Mouse (Mus musculus) myocyte (in vitro differentiated cells): ENCODE measurements around the gene Gstt4. TPM values are rescaled to one million over a fixed set of nuclear protein-coding genes. Genes with fewer than 3 reads are reported as not detected.
A peak's percentile ranks its signal among the peaks of the same experiment; 100 is the strongest.

Source experiments
- H3K27me3 ChIP-seq: one replicate; pipeline ENCODE4 v1.6.1; 2011; ENCODE audit not compliant: control insufficient read depth, insufficient read depth, insufficient read length
- H3K36me3 ChIP-seq: one replicate; pipeline ENCODE4 v1.6.1; 2011; ENCODE audit not compliant: control insufficient read depth, insufficient read depth
- H3K4me2 ChIP-seq: one replicate; pipeline ENCODE4 v1.6.1; 2011; ENCODE audit warnings: low read depth, control low read depth
- H3K4me3 ChIP-seq: one replicate; pipeline ENCODE4 v1.5.1; 2011; ENCODE audit warnings: mild to moderate bottlenecking, control low read depth, moderate library complexity
- H3K79me2 ChIP-seq: one replicate; pipeline ENCODE4 v1.6.1; 2011; ENCODE audit not compliant: control insufficient read depth, insufficient read depth
- H3ac ChIP-seq: one replicate; pipeline ENCODE4 v1.6.1; 2011; ENCODE audit not compliant: control insufficient read depth, insufficient read length
- CEBPB ChIP-seq: IDR thresholded peaks from 2 replicates; pipeline ENCODE4 v1.6.1; 2011; ENCODE audit warnings: mild to moderate bottlenecking, moderate library complexity; ENCODE audit not compliant: poor library complexity, insufficient read depth, severe bottlenecking
- E2F4 ChIP-seq: IDR thresholded peaks from one replicate; pipeline ENCODE4 v1.6.1; 2011; ENCODE audit warnings: mild to moderate bottlenecking, control low read depth, moderate library complexity; ENCODE audit not compliant: insufficient read depth
- MAX ChIP-seq: IDR thresholded peaks from one replicate; pipeline ENCODE4 v1.6.1; 2011; ENCODE audit warnings: low read depth, mild to moderate bottlenecking, control low read depth
- MYOD1 ChIP-seq, 3 experiments: IDR thresholded peaks; one replicate each; pipeline ENCODE4 v1.6.1; 2011; ENCODE audit warnings: control low read depth in 2 of 3, low read depth in 2 of 3, mild to moderate bottlenecking in 2 of 3, moderate library complexity in 1 of 3; ENCODE audit not compliant: insufficient read length in 2 of 3, control insufficient read depth in 1 of 3
- MYOG ChIP-seq, 3 experiments: IDR thresholded peaks; one replicate each; pipeline ENCODE4 v1.6.1; 2011; ENCODE audit warnings: control low read depth in 2 of 3, low read depth in 2 of 3, mild to moderate bottlenecking in 2 of 3; ENCODE audit not compliant: insufficient read length in 2 of 3, control insufficient read depth in 1 of 3, insufficient read depth in 1 of 3
- POLR2A ChIP-seq: IDR thresholded peaks from one replicate; pipeline ENCODE4 v1.6.1; 2011; ENCODE audit warnings: low read depth, mild to moderate bottlenecking, control low read depth, moderate library complexity; ENCODE audit not compliant: insufficient read length
- POLR2AphosphoS2 ChIP-seq: IDR thresholded peaks from one replicate; pipeline ENCODE4 v1.6.1; 2011; ENCODE audit warnings: low read depth, control low read depth; ENCODE audit not compliant: insufficient read length
- REST ChIP-seq: IDR thresholded peaks from one replicate; pipeline ENCODE4 v1.6.1; 2011; ENCODE audit warnings: mild to moderate bottlenecking, control low read depth, moderate library complexity; ENCODE audit not compliant: insufficient read depth, insufficient read length
- SRF ChIP-seq: IDR thresholded peaks from one replicate; pipeline ENCODE4 v1.6.1; 2011; ENCODE audit warnings: low read depth; ENCODE audit not compliant: control insufficient read depth, insufficient read length
- TCF12 ChIP-seq: IDR thresholded peaks from one replicate; pipeline ENCODE4 v1.6.1; 2011; ENCODE audit warnings: mild to moderate bottlenecking, control low read depth; ENCODE audit not compliant: poor library complexity, insufficient read depth, severe bottlenecking
- TCF3 ChIP-seq: IDR thresholded peaks from one replicate; pipeline ENCODE4 v1.6.1; 2011; ENCODE audit warnings: low read depth, control low read depth; ENCODE audit not compliant: insufficient read length
- USF1 ChIP-seq: IDR thresholded peaks from one replicate; pipeline ENCODE4 v1.6.1; 2011; ENCODE audit warnings: low read depth, mild to moderate bottlenecking, control low read depth, moderate library complexity
- polyA plus RNA-seq: library from polyadenylated mRNA; unstranded; fragments of >200 nt; fragmentation: generic; extraction: Trizol; gene quantifications from one replicate; pipeline ENCODE4 v1.2.1, GENCODE M21; 2012; ENCODE audit warnings: missing spikeins

Gstt4 gene
- polyA plus RNA-seq, 1 experiment, result not detected

- peak overlapping the region; percentile 70 for H3K4me2 ChIP-seq
These were observed 35.3 kb upstream of the Gstt4 start for GRCm38 (mm10) chr10:75857598-75857997.

GRCm38 (mm10) chr10:75856976-75857375 lies 34.6 kb upstream of the Gstt4 start:
- Histone ChIP-seq H3ac (no peak overlapping the region), H3K36me3 (peaks cover 10% of the 10 kb centered on the region), H3K4me2 (no peak overlapping the region), H3K79me2 (peaks cover 14% of the 10 kb centered on the region), H3K4me3 (no peak overlapping the region), H3K27me3 (no peaks in the 10 kb centered on the region)
- TF ChIP-seq POLR2AphosphoS2 (no peak), TCF12 (no peak), POLR2A (no peak), E2F4 (no peak), REST (no peak), SRF (no peak), MAX (no peak), MYOG (IDR thresholded peaks at IDR 0.05; ENCODE audit: control insufficient read depth in 1 of 3, insufficient read depth in 1 of 3, insufficient read length in 2 of 3, low read depth in 2 of 3) (no peak), TCF3 (no peak), MYOD1 (IDR thresholded peaks at IDR 0.05; ENCODE audit: control insufficient read depth in 1 of 3, insufficient read length in 2 of 3, low read depth in 2 of 3) (no peak)

More at GRCm38 (mm10) chr10:75857598-75857997, 35.3 kb upstream of the Gstt4 start:
- peak overlapping the region; percentile 86 for H3K4me3 ChIP-seq
- no peaks in the 10 kb centered on the region for H3K27me3 ChIP-seq
- peaks cover 10% of the 10 kb centered on the region for H3K36me3 ChIP-seq
- no peak overlapping the region for H3ac ChIP-seq
- peaks cover 14% of the 10 kb centered on the region for H3K79me2 ChIP-seq
- peak; percentile 58 for TF ChIP-seq POLR2AphosphoS2
- TF ChIP-seq MYOG (IDR thresholded peaks at IDR 0.05; ENCODE audit: control insufficient read depth in 1 of 3, insufficient read depth in 1 of 3, insufficient read length in 2 of 3, low read depth in 2 of 3), result no peak
- no peak for TF ChIP-seq MAX
- peak; percentile 10 for TF ChIP-seq POLR2A
- TF ChIP-seq REST, result no peak
- TF ChIP-seq TCF12, result no peak
- TF ChIP-seq E2F4, result no peak
- TF ChIP-seq CEBPB, result no peak
- TF ChIP-seq USF1, result no peak
- TF ChIP-seq SRF, result no peak
- no peak for TF ChIP-seq TCF3

DNA sequence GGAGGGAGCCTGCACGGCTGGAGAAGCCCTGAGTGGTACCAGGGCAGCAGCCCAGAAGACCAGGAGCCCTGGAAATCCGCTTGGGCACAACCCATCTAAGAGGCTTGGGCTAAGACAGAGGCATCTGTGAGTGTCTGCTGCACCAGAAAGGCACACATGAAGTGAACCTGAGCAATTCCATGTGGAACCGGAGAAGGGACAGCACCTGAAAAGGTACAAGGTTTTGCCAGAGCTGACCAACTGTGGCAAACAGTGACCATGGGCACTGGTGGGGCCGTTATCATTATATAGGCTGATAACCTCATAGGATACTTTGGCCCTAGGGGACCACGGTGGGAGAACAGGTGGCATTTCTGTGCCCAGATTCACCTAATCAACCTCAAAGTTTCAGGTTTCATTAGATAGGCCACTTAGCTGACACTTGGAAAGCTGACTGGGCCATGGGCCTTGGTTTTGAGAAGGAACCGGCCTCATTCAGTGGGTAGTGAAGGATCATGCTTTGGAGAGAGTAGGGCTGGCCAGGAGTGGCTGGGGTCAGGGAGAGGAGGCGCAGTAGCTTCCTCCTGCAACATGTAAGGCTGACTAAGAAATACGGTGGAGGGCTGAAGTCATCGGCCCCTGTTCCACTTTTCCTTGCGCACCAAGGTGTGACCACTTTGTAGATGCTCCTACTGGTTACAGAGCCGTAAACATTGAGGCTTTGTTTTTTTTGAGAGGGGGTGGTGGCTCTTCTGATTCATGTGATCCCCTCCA lies 34.0 kb upstream of the Gstt4 start:
- Histone ChIP-seq H3K79me2 (peaks cover 14% of the 10 kb centered on the region), H3ac (no peak overlapping the region), H3K4me3 (no peak overlapping the region), H3K36me3 (peaks cover 10% of the 10 kb centered on the region), H3K27me3 (no peaks in the 10 kb centered on the region), H3K4me2 (no peak overlapping the region)
- no peak for TF ChIP-seq SRF
- peak; percentile 26 for TF ChIP-seq POLR2AphosphoS2
- no peak for TF ChIP-seq POLR2A
- no peak for TF ChIP-seq MAX
- TF ChIP-seq E2F4, result no peak
- TF ChIP-seq USF1, result no peak
- no peak for TF ChIP-seq MYOG (IDR thresholded peaks at IDR 0.05; ENCODE audit: control insufficient read depth in 1 of 3, insufficient read depth in 1 of 3, insufficient read length in 2 of 3, low read depth in 2 of 3)
- no peak for TF ChIP-seq CEBPB

- Histone ChIP-seq H3K27me3 (no peaks in the 10 kb centered on the region), H3K4me3 (no peak overlapping the region), H3ac (no peak overlapping the region), H3K79me2 (peaks cover 14% of the 10 kb centered on the region), H3K4me2 (no peak overlapping the region), H3K36me3 (peaks cover 10% of the 10 kb centered on the region)
- TF ChIP-seq TCF12 (no peak), REST (no peak), CEBPB (no peak), USF1 (no peak), POLR2A (no peak), E2F4 (no peak), POLR2AphosphoS2 (peak; percentile 16), SRF (no peak)
These were observed 33.2 kb upstream of the Gstt4 start for GRCm38 (mm10) chr10:75855416-75855981.

- peaks cover 14% of the 10 kb centered on the region for H3K79me2 ChIP-seq
- H3K36me3 ChIP-seq, result peaks cover 10% of the 10 kb centered on the region
- H3K27me3 ChIP-seq, result no peaks in the 10 kb centered on the region
- no peak overlapping the region for H3K4me3 ChIP-seq
- H3K4me2 ChIP-seq, result no peak overlapping the region
- H3ac ChIP-seq, result no peak overlapping the region
- TF ChIP-seq SRF (no peak), POLR2AphosphoS2 (peak; percentile 27)
These were observed 32.4 kb upstream of the Gstt4 start for GRCm38 (mm10) chr10:75854791-75855190.
